ENCODE assay signal across 7 mouse cellular contexts in the genomic region with DNA sequence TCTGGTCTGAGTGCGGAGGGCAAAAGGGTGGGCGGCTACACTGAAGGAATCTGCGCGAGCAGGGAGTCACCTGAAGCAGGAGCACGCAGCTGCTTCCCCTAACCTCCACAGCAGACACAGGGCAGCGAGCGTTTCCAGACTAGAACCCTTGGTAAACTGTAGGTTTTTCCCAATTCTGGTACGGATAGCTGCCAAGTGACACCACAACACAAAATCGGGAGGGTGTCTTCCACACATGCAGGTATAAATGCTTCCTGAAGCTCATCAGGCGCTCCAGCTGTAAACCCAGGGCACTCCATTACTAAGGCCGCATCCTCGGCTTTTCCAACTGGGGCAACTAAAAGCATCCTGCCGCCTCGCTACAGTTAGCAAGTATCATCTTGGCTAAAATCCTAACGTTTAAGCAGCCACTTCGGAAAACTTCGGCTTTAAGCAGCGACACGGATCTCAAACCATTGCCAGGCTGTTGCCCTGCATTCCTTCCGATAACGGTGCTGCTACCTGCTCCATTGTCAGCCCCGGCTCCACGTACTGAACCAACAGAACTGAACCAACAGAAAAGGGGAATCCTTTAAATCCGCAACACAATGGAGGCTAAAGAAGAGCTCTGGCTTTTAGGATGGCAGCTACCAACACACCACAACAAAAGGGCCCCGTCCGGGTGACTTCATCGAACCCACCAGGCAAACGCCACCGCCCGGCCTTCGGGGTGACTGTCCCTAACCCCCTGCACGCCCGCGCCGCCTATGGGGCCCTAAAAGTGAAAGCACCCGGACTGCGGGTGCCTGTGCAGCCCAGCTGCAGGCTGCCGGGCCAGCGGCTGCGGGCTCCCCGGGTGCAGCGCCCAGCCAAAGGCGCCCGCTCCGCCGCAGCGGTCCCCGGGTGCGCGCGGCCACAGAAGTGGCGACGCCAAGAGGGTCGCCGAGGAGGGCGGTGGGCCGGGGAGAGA. TPM values are rescaled to one million over a fixed set of nuclear protein-coding genes. Genes with fewer than 3 reads are reported as not detected.
DNase-seq lines count a peak whose midpoint lies in the region; ATAC-seq and TF ChIP-seq lines count a peak whose summit lies in the region.

No protein-coding gene starts in this region.

- peak; percentile 84 to 93 for DNase-seq in adrenal gland, adult (ENCODE audit: inconsistent age in 2 of 2, low spot score in 1 of 2)
- DNase-seq in embryo, embryonic 10.5 days (ENCODE audit: low spot score): peak; percentile 82
- DNase-seq in gastrocnemius, postnatal 4 days (ENCODE audit: low spot score in 2 of 2): peak; percentile 48 to 73
- DNase-seq in limb, embryonic 10.5 days (ENCODE audit: low spot score): peak; percentile 77
- peak; percentile 66 for DNase-seq in skeletal muscle tissue, adult 2 months (ENCODE audit: low read depth, low spot score)

- ATAC-seq in intestine, postnatal 0 days: peak; percentile 84
- ATAC-seq in midbrain, embryonic 12.5 days (ENCODE audit: low FRiP score, low read depth): peak; percentile 92

- no peaks in the 10 kb centered on the region for H3K4me1 ChIP-seq in intestine, postnatal 0 days (replicated peaks; ENCODE audit: control insufficient read depth, insufficient read depth, low read length)
- H3K4me1 ChIP-seq in limb, embryonic 10.5 days: peaks cover 13% of the 10 kb centered on the region
- H3K4me1 ChIP-seq in midbrain, embryonic 12.5 days: peaks cover 18% of the 10 kb centered on the region

- no peaks in the 10 kb centered on the region for H3K27me3 ChIP-seq in intestine, postnatal 0 days (replicated peaks; ENCODE audit: control insufficient read depth, insufficient read depth, low read length)
- peaks cover 5% of the 10 kb centered on the region; the same call in 1 of the 2 replicates for H3K27me3 ChIP-seq in limb, embryonic 10.5 days (ENCODE audit: low read depth, poor library complexity, severe bottlenecking)
- 0 out of 2 replicates have a peak, but pooled peaks cover 4% of the 10 kb centered on the region for H3K27me3 ChIP-seq in midbrain, embryonic 12.5 days

- TF ChIP-seq CTCF in intestine, postnatal 0 days (IDR thresholded peaks at IDR 0.05; ENCODE audit: low read depth): peak; percentile 63

- H3K36me3 ChIP-seq in intestine, postnatal 0 days (ENCODE audit: control insufficient read depth, insufficient read depth): no peaks in the 10 kb centered on the region
- H3K36me3 ChIP-seq in limb, embryonic 10.5 days: no peaks in the 10 kb centered on the region; the same call in 1 of the 2 replicates
- H3K36me3 ChIP-seq in midbrain, embryonic 12.5 days: no peaks in the 10 kb centered on the region

- under 1% methylated on average over 52 of the region's 57 CpGs for WGBS in intestine, postnatal 0 days
- WGBS in limb, embryonic 10.5 days: under 1% methylated on average over 57 of the region's 57 CpGs
- under 1% methylated on average over 57 of the region's 57 CpGs for WGBS in midbrain, embryonic 12.5 days

- peak overlapping the region; percentile 98 for H3K9ac ChIP-seq in intestine, postnatal 0 days (ENCODE audit: low read depth, low read length)
- peak overlapping the region; percentile 94 for H3K9ac ChIP-seq in midbrain, embryonic 12.5 days (replicated peaks)

- H3K4me2 ChIP-seq in intestine, postnatal 0 days (replicated peaks; ENCODE audit: low read depth): peak overlapping the region; percentile 63
- H3K4me2 ChIP-seq in midbrain, embryonic 12.5 days (replicated peaks): peak overlapping the region; percentile 77

- peak overlapping the region; percentile 94 for H3K4me3 ChIP-seq in intestine, postnatal 0 days (ENCODE audit: low read depth, low read length)
- peak overlapping the region; percentile 97 for H3K4me3 ChIP-seq in limb, embryonic 10.5 days
- H3K4me3 ChIP-seq in midbrain, embryonic 12.5 days: peak overlapping the region; percentile 95

- peak overlapping the region; percentile 99 for H3K27ac ChIP-seq in intestine, postnatal 0 days (ENCODE audit: low read depth, low read length)
- peak overlapping the region; percentile 93 for H3K27ac ChIP-seq in limb, embryonic 10.5 days
- H3K27ac ChIP-seq in midbrain, embryonic 12.5 days (replicated peaks): peak overlapping the region; percentile 95

- H3K9me3 ChIP-seq in intestine, postnatal 0 days (ENCODE audit: control insufficient read depth): no peaks in the 10 kb centered on the region
- no peaks in the 10 kb centered on the region for H3K9me3 ChIP-seq in limb, embryonic 10.5 days (replicated peaks)
- no peaks in the 10 kb centered on the region for H3K9me3 ChIP-seq in midbrain, embryonic 12.5 days

RNA-seq across cellular contexts. Expression of a gene that starts 0.6 kb away (rescaled TPM):
- total RNA-seq in gastrocnemius, postnatal 4 days (2021): 1 to 10 TPM in 1 of 2 experiments, not detected in 1; 3.0 TPM
- not detected in 2 replicates for polyA plus RNA-seq in intestine, postnatal 0 days (2015; fragmentation: Nextera tagmentation; extraction: Ambion mirVana)
- not detected in 2 replicates for polyA plus RNA-seq in limb, embryonic 10.5 days (2016; fragmentation: Nextera tagmentation; extraction: Ambion mirVana)
- polyA plus RNA-seq in midbrain, embryonic 12.5 days (2016; fragmentation: Nextera tagmentation; extraction: Ambion mirVana): not detected in 2 replicates

RNA-seq across cellular contexts. Expression of a gene that starts 44.9 kb away (rescaled TPM):
- 10 to 100 TPM; 63.6 to 70.2 TPM for total RNA-seq in gastrocnemius, postnatal 4 days (2021)
- 250 and 257 TPM in 2 replicates for polyA plus RNA-seq in intestine, postnatal 0 days (2015; fragmentation: Nextera tagmentation; extraction: Ambion mirVana)
- 44.1 and 67.0 TPM in 2 replicates for polyA plus RNA-seq in limb, embryonic 10.5 days (2016; fragmentation: Nextera tagmentation; extraction: Ambion mirVana)
- 117 and 118 TPM in 2 replicates for polyA plus RNA-seq in midbrain, embryonic 12.5 days (2016; fragmentation: Nextera tagmentation; extraction: Ambion mirVana)

RNA-seq across cellular contexts. Expression of a gene that starts 45.0 kb away (rescaled TPM):
- total RNA-seq in gastrocnemius, postnatal 4 days (2021): 10 to 100 TPM; 77.9 to 88.6 TPM
- polyA plus RNA-seq in intestine, postnatal 0 days (2015; fragmentation: Nextera tagmentation; extraction: Ambion mirVana): 102 and 111 TPM in 2 replicates
- polyA plus RNA-seq in limb, embryonic 10.5 days (2016; fragmentation: Nextera tagmentation; extraction: Ambion mirVana): 218 and 228 TPM in 2 replicates
- 175 and 178 TPM in 2 replicates for polyA plus RNA-seq in midbrain, embryonic 12.5 days (2016; fragmentation: Nextera tagmentation; extraction: Ambion mirVana)

RNA-seq across cellular contexts. Expression of a gene that starts 56.3 kb away (rescaled TPM):
- total RNA-seq in gastrocnemius, postnatal 4 days (2021): 10 to 100 TPM; 40.8 to 41.9 TPM
- polyA plus RNA-seq in intestine, postnatal 0 days (2015; fragmentation: Nextera tagmentation; extraction: Ambion mirVana): 298 and 303 TPM in 2 replicates
- polyA plus RNA-seq in limb, embryonic 10.5 days (2016; fragmentation: Nextera tagmentation; extraction: Ambion mirVana): 75.3 and 87.4 TPM in 2 replicates
- 67.7 and 69.3 TPM in 2 replicates for polyA plus RNA-seq in midbrain, embryonic 12.5 days (2016; fragmentation: Nextera tagmentation; extraction: Ambion mirVana)

Comparison
In these comparisons a context has a peak if more than half of its experiments do, and no peak if none do; other contexts are left out.
1. Peak in every context shown above with its lines: DNase-seq, ATAC-seq, H3K4me3 ChIP-seq and H3K27ac ChIP-seq.